Comparison of ENCODE assay signal across 7 mouse cellular contexts in the genomic region with DNA sequence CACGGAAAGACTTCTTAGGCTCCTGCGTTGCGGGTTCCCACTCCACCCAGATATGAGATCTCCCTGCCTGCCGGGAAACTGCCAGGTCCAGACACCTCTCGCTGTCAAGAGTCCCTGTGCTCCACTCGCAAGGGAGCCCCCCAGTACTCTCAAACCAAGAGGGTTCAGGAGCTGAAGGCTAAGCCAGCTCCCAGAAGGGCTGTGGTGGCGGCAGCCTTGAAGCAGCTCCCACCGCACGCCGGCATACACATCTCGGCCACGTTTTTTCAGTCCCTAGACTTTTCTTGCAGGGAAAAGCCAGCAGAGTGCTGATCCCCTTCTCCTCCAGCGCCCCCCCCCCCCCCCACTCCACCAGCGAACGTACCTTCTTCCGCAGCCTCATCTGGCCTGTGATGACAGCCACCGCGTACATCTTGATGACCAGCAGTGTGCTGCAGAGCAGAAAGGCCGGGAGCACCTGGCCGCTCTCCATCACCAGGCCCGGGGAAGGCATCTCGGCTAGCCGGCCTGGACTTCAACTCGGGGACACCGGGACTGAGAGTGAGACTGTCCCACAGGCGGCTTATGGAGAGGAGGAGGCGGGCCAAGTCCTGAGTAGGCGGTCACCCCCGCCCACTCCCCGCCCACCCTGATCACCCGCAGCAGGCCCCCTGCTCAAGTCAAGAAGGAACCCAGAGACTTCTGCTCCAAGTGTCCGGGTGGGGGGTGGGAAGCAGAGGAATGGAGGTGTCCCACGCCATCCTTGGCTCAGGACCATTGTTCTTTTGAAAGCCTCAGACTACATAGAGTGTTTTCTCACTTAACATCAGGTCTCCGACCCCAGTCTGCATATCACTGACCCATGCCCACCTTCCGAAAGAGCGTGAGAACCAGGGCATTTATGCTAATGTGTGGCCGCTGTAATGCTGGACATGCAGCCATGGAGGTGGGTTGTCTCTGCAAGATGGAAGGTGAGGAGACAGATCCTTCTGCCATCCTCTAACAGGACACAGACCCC. TPM values are rescaled to one million over a fixed set of nuclear protein-coding genes. Genes with fewer than 3 reads are reported as not detected.
DNase-seq lines count a peak whose midpoint lies in the region; ATAC-seq lines count a peak whose summit lies in the region.

No protein-coding gene starts in this region.

- peak; percentile 27 for DNase-seq in right cerebral cortex, postnatal 4 days
- DNase-seq in right cerebral cortex, postnatal 25 days, result no peak
- no peak for DNase-seq in spleen, adult 18-20 months
- no peak for DNase-seq in frontal cortex, postnatal 10 days (ENCODE audit: low spot score in 2 of 2)

- H3K4me2 ChIP-seq in forebrain, embryonic 12.5 days, result peak overlapping the region; percentile 73
- H3K4me2 ChIP-seq in kidney, embryonic 16.5 days (replicated peaks; ENCODE audit: low read depth, low read length), result peak overlapping the region; percentile 76
- peak overlapping the region; percentile 63 for H3K4me2 ChIP-seq in midbrain, embryonic 13.5 days (replicated peaks)

- H3K4me3 ChIP-seq in forebrain, embryonic 12.5 days (replicated peaks), result peak overlapping the region; percentile 39
- H3K4me3 ChIP-seq in kidney, embryonic 16.5 days (ENCODE audit: low read length), result peak overlapping the region; percentile 51
- H3K4me3 ChIP-seq in midbrain, embryonic 13.5 days (replicated peaks), result peak overlapping the region; percentile 35

- no peak overlapping the region for H3K27ac ChIP-seq in forebrain, embryonic 12.5 days
- H3K27ac ChIP-seq in kidney, embryonic 16.5 days (ENCODE audit: low read length), result no peak overlapping the region
- H3K27ac ChIP-seq in midbrain, embryonic 13.5 days, result no peak overlapping the region

- H3K9me3 ChIP-seq in forebrain, embryonic 12.5 days, result no peaks in the 10 kb centered on the region
- H3K9me3 ChIP-seq in kidney, embryonic 16.5 days (ENCODE audit: low read length), result no peaks in the 10 kb centered on the region
- no peaks in the 10 kb centered on the region for H3K9me3 ChIP-seq in midbrain, embryonic 13.5 days

- H3K9ac ChIP-seq in forebrain, embryonic 12.5 days, result peak overlapping the region; percentile 50
- peak overlapping the region; percentile 73 for H3K9ac ChIP-seq in kidney, embryonic 16.5 days (replicated peaks; ENCODE audit: low read length)
- H3K9ac ChIP-seq in midbrain, embryonic 13.5 days (replicated peaks), result peak overlapping the region; percentile 54

- ATAC-seq in forebrain, embryonic 12.5 days (ENCODE audit: low FRiP score), result 0 out of 2 replicates have a peak, but pooled peaks have one; percentile 33
- ATAC-seq in kidney, embryonic 16.5 days (ENCODE audit: low FRiP score, low TSS enrichment), result peak; percentile 90
- peak; percentile 71 for ATAC-seq in midbrain, embryonic 13.5 days

- H3K36me3 ChIP-seq in forebrain, embryonic 12.5 days (replicated peaks), result no peaks in the 10 kb centered on the region
- no peaks in the 10 kb centered on the region for H3K36me3 ChIP-seq in kidney, embryonic 16.5 days (ENCODE audit: insufficient read depth, low read length)
- H3K36me3 ChIP-seq in midbrain, embryonic 13.5 days, result no peaks in the 10 kb centered on the region

- H3K4me1 ChIP-seq in forebrain, embryonic 12.5 days, result peaks cover 19% of the 10 kb centered on the region
- H3K4me1 ChIP-seq in kidney, embryonic 16.5 days (ENCODE audit: insufficient read depth, low read length), result peaks cover 30% of the 10 kb centered on the region
- H3K4me1 ChIP-seq in midbrain, embryonic 13.5 days (replicated peaks), result peaks cover 14% of the 10 kb centered on the region

- WGBS in forebrain, embryonic 12.5 days, result 11% methylated on average over 33 of the region's 37 CpGs
- 9% methylated on average over 36 of the region's 37 CpGs for WGBS in kidney, embryonic 16.5 days
- 9% methylated on average over 37 of the region's 37 CpGs for WGBS in midbrain, embryonic 13.5 days

- H3K27me3 ChIP-seq in forebrain, embryonic 12.5 days, result peaks cover 25% of the 10 kb centered on the region
- no peaks in the 10 kb centered on the region for H3K27me3 ChIP-seq in kidney, embryonic 16.5 days (ENCODE audit: insufficient read depth, low read length)
- H3K27me3 ChIP-seq in midbrain, embryonic 13.5 days, result peaks cover 18% of the 10 kb centered on the region

RNA-seq across cellular contexts. Expression of a gene that starts 26.6 kb away (rescaled TPM):
- 2.5 and 2.7 TPM in 2 replicates for polyA plus RNA-seq in forebrain, embryonic 12.5 days (2016; fragmentation: Nextera tagmentation; extraction: Ambion mirVana)
- polyA plus RNA-seq in kidney, embryonic 16.5 days (2015; fragmentation: Nextera tagmentation; extraction: Ambion mirVana), result 19.1 and 25.2 TPM in 2 replicates
- 2.5 and 2.9 TPM in 2 replicates for polyA plus RNA-seq in midbrain, embryonic 13.5 days (2015; fragmentation: Nextera tagmentation; extraction: Ambion mirVana)

RNA-seq across cellular contexts. Expression of a gene that starts 49.7 kb away (rescaled TPM):
- polyA plus RNA-seq in forebrain, embryonic 12.5 days (2016; fragmentation: Nextera tagmentation; extraction: Ambion mirVana), result 24.1 and 27.3 TPM in 2 replicates
- polyA plus RNA-seq in kidney, embryonic 16.5 days (2015; fragmentation: Nextera tagmentation; extraction: Ambion mirVana), result 38.9 and 40.4 TPM in 2 replicates
- 18.3 and 20.5 TPM in 2 replicates for polyA plus RNA-seq in midbrain, embryonic 13.5 days (2015; fragmentation: Nextera tagmentation; extraction: Ambion mirVana)

Comparison
In these comparisons a context has a peak if more than half of its experiments do, and no peak if none do; other contexts are left out.
1. ATAC-seq: peak in every context shown above with its lines; median percentile 90 in kidney, embryonic 16.5 days; 71 in midbrain, embryonic 13.5 days; 33 in forebrain, embryonic 12.5 days.